Mouse (Mus musculus) bone marrow macrophage, adult 2 months (primary cell): ENCODE data around the gene Col4a2.

Source experiments
- CTCF ChIP-seq: IDR thresholded peaks from 2 replicates; pipeline ENCODE4 v1.5.1; 2012; ENCODE audit warnings: low read depth, mild to moderate bottlenecking, low read length, moderate library complexity
- POLR2A ChIP-seq: IDR thresholded peaks from 2 replicates; pipeline ENCODE4 v1.6.1; 2012; ENCODE audit warnings: mild to moderate bottlenecking, low read depth, low read length, borderline replicate concordance

DNA sequence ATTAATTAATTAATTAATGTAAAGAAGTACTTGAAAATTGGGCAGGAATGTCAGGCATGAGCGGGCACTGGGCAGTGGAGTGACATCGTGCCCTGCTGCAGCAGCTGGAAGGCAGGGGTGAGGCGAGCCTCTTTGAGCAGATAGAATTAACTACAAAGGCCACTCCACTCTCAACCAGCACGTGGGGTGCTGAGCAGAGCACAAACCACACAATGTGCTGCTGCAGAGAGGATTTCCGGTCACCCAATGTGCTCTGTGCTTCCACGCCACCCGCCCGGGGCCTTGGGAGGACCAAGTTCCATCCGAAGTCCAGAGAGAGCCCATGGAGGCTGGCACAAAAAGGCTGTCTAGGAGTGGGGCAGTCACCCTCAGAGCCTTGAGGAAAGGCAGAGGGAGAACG, 29.4 kb upstream of the Col4a2 start:
- TF ChIP-seq CTCF = no peak
- no peak for TF ChIP-seq POLR2A
